Mouse (Mus musculus): Measurements from ENCODE around the gene Pcolce2. TPM values are rescaled to one million over a fixed set of nuclear protein-coding genes. Genes with fewer than 3 reads are reported as not detected.

The Pcolce2 gene
- polyA plus RNA-seq, 1 experiment from 2014 or later, result 11.8 TPM

- Histone ChIP-seq H3K27ac (replicated peaks) (no peak overlapping the region), H3K27me3 (no peaks in the 10 kb centered on the region), H3K9ac (no peak overlapping the region), H3K4me3 (replicated peaks) (no peak overlapping the region), H3K4me1 (no peaks in the 10 kb centered on the region), H3K9me3 (replicated peaks) (no peaks in the 10 kb centered on the region), H3K4me2 (replicated peaks) (no peak overlapping the region), H3K36me3 (no peaks in the 10 kb centered on the region)
- no peak; the same call in 1 of the 2 replicates for ATAC-seq (ENCODE audit: insufficient number of reproducible peaks, low FRiP score, low TSS enrichment, low read depth)
- 32% methylated on average over 8 of the region's 8 CpGs for WGBS
Observed at GRCm38 (mm10) chr9:95712574-95712973, 75.2 kb downstream of the Pcolce2 start.

DNA sequence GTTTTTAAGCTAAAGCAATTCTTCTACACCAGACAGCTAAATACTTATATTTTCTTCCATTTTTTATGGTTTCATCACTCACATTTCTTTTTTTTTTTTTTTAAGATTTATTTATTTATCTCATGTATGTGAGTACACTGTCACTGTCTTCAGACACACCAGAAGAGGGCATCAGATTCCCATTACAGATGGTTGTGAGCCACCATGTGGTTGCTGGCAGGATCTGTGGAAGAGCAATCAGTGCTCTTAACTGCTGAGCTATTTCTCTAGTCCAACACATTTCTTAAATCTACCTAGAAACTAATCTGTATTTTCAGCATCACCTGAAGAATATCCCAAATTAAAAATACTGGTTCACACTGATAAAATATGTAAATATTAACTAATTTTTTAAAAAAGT, 98.8 kb downstream of the Pcolce2 start:
- ATAC-seq (ENCODE audit: insufficient number of reproducible peaks, low FRiP score, low TSS enrichment, low read depth), result no peak
- H3K27ac ChIP-seq (replicated peaks), result no peak overlapping the region
- no peak overlapping the region for H3K4me2 ChIP-seq (replicated peaks)

GRCm38 (mm10) chr9:95744845-95745613, 107.6 kb downstream of the Pcolce2 start:
- H3K4me1 ChIP-seq, result peaks cover 9% of the 10 kb centered on the region; the same call in 1 of the 2 replicates
- no peak overlapping the region for H3K27ac ChIP-seq (replicated peaks)
- no peak overlapping the region for H3K9ac ChIP-seq
- H3K27me3 ChIP-seq, result peaks cover 8% of the 10 kb centered on the region
- H3K36me3 ChIP-seq, result no peaks in the 10 kb centered on the region
- 59% methylated on average over 7 of the region's 7 CpGs for WGBS
- H3K9me3 ChIP-seq (replicated peaks), result no peaks in the 10 kb centered on the region
- no peak for ATAC-seq (ENCODE audit: insufficient number of reproducible peaks, low FRiP score, low TSS enrichment, low read depth)
- H3K4me3 ChIP-seq (replicated peaks), result no peak overlapping the region
- no peak overlapping the region for H3K4me2 ChIP-seq (replicated peaks)

More for the DNA sequence above, 98.8 kb downstream of the Pcolce2 start:
- no peak overlapping the region for H3K9ac ChIP-seq
- H3K4me1 ChIP-seq, result no peaks in the 10 kb centered on the region
- H3K36me3 ChIP-seq, result no peaks in the 10 kb centered on the region
- no peaks in the 10 kb centered on the region for H3K27me3 ChIP-seq
- no peaks in the 10 kb centered on the region for H3K9me3 ChIP-seq (replicated peaks)
- H3K4me3 ChIP-seq (replicated peaks), result no peak overlapping the region

- Histone ChIP-seq H3K27me3 (peaks cover 8% of the 10 kb centered on the region), H3K9me3 (replicated peaks) (no peaks in the 10 kb centered on the region), H3K27ac (replicated peaks) (no peak overlapping the region), H3K36me3 (no peaks in the 10 kb centered on the region), H3K9ac (no peak overlapping the region), H3K4me1 (peaks cover 14% of the 10 kb centered on the region), H3K4me3 (replicated peaks) (no peak overlapping the region), H3K4me2 (replicated peaks) (no peak overlapping the region)
- no peak for ATAC-seq (ENCODE audit: insufficient number of reproducible peaks, low FRiP score, low TSS enrichment, low read depth)
- 84% methylated on average over 5 of the region's 5 CpGs for WGBS
Observed at GRCm38 (mm10) chr9:95747298-95747697, 109.9 kb downstream of the Pcolce2 start.

Other genes with a start within 250 kb of the Pcolce2 start
- gene Chst2, start 230.9 kb upstream of the Pcolce2 start, polyA plus RNA-seq (2015; fragmentation: Nextera tagmentation; extraction: Ambion mirVana), result 10.0 and 10.3 TPM in 2 replicates
- 128 and 132 TPM in 2 replicates for gene U2surp, start 125.6 kb upstream of the Pcolce2 start, polyA plus RNA-seq (2015; fragmentation: Nextera tagmentation; extraction: Ambion mirVana)
- 0.23 and 0.24 TPM in 2 replicates for gene Paqr9, start 77.9 kb upstream of the Pcolce2 start, polyA plus RNA-seq (2015; fragmentation: Nextera tagmentation; extraction: Ambion mirVana)
- gene Trpc1, start 112.8 kb downstream of the Pcolce2 start, polyA plus RNA-seq (2015; fragmentation: Nextera tagmentation; extraction: Ambion mirVana), result 2.9 and 3.3 TPM in 2 replicates
- gene Pls1, start 207.7 kb downstream of the Pcolce2 start, polyA plus RNA-seq (2015; fragmentation: Nextera tagmentation; extraction: Ambion mirVana), result 4.6 and 6.1 TPM in 2 replicates
- 12.5 and 13.2 TPM in 2 replicates for gene Atr, start 220.0 kb downstream of the Pcolce2 start, polyA plus RNA-seq (2015; fragmentation: Nextera tagmentation; extraction: Ambion mirVana)